Mouse (Mus musculus): ENCODE results near the gene Add1.

DNA sequence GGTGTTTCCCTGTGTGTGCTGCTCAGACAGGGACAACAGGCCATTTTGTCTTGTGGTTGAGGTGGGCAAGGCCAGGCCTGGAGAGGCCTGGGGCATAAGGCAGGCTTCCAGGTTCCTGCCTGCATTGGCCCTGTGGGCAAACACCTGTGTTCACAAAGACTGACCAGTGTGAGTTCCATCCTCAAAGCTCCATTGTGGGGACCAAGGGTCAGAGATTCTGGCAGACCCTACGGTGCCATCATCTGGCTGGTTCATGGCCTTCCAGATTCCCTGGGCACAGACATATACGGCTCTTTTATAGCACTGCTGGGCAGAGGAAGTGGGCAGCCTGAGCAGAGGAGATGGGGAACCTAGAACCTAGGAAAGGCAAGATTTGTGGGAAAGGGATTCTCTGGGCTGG is 46.1 kb upstream of the Add1 start:
- TF ChIP-seq EP300 (optimal IDR thresholded peaks at IDR 0.05) (no peak), CTCF (IDR thresholded peaks at IDR 0.05; ENCODE audit: low read depth) (no peak)

Measured in stomach, postnatal 0 days (tissue).